Mouse (Mus musculus): ENCODE measurements around the gene Abraxas1. TPM values are rescaled to one million over a fixed set of nuclear protein-coding genes. Genes with fewer than 3 reads are reported as not detected.

Gene Abraxas1
- polyA plus RNA-seq, 1 experiment from 2014 or later: 33.0 TPM

- WGBS: 76% methylated on average over 3 of the region's 3 CpGs
Observed at GRCm38 (mm10) chr5:100832680-100833079, 11.9 kb upstream of the Abraxas1 start.

GRCm38 (mm10) chr5:100828701-100829100, 7.9 kb upstream of the Abraxas1 start:
- no peak for ATAC-seq (ENCODE audit: low read depth)
- H3K4me1 ChIP-seq (replicated peaks; ENCODE audit: control insufficient read depth, insufficient read depth, low read length): no peaks in the 10 kb centered on the region
- no peak overlapping the region for H3K9ac ChIP-seq (ENCODE audit: low read length)
- no peaks in the 10 kb centered on the region for H3K27me3 ChIP-seq (ENCODE audit: control insufficient read depth, insufficient read depth, low read depth, low read length)
- 81% methylated on average over 3 of the region's 3 CpGs for WGBS
- no peak overlapping the region for H3K4me3 ChIP-seq (ENCODE audit: low read length)
- no peaks in the 10 kb centered on the region for H3K36me3 ChIP-seq (ENCODE audit: control insufficient read depth, insufficient read depth, low read length)
- no peaks in the 10 kb centered on the region for H3K9me3 ChIP-seq (ENCODE audit: control insufficient read depth, low read length)
- H3K27ac ChIP-seq (ENCODE audit: low read length): no peak overlapping the region
- H3K4me2 ChIP-seq (ENCODE audit: low read depth, low read length): no peak overlapping the region

More at GRCm38 (mm10) chr5:100832680-100833079, 11.9 kb upstream of the Abraxas1 start:
- Histone ChIP-seq H3K36me3 (ENCODE audit: control insufficient read depth, insufficient read depth, low read length) (no peaks in the 10 kb centered on the region), H3K4me3 (ENCODE audit: low read length) (no peak overlapping the region), H3K27ac (ENCODE audit: low read length) (no peak overlapping the region), H3K4me1 (replicated peaks; ENCODE audit: control insufficient read depth, insufficient read depth, low read length) (no peaks in the 10 kb centered on the region), H3K4me2 (ENCODE audit: low read depth, low read length) (no peak overlapping the region), H3K9me3 (ENCODE audit: control insufficient read depth, low read length) (no peaks in the 10 kb centered on the region), H3K27me3 (ENCODE audit: control insufficient read depth, insufficient read depth, low read depth, low read length) (no peaks in the 10 kb centered on the region), H3K9ac (ENCODE audit: low read length) (no peak overlapping the region)
- ATAC-seq (ENCODE audit: low read depth): no peak

- ATAC-seq (ENCODE audit: low read depth): no peak
- Histone ChIP-seq H3K4me2 (ENCODE audit: low read depth, low read length) (no peak overlapping the region), H3K4me1 (replicated peaks; ENCODE audit: control insufficient read depth, insufficient read depth, low read length) (no peaks in the 10 kb centered on the region), H3K9me3 (ENCODE audit: control insufficient read depth, low read length) (no peaks in the 10 kb centered on the region), H3K27me3 (ENCODE audit: control insufficient read depth, insufficient read depth, low read depth, low read length) (no peaks in the 10 kb centered on the region), H3K27ac (ENCODE audit: low read length) (no peak overlapping the region), H3K4me3 (ENCODE audit: low read length) (no peak overlapping the region), H3K9ac (ENCODE audit: low read length) (no peak overlapping the region), H3K36me3 (ENCODE audit: control insufficient read depth, insufficient read depth, low read length) (no peaks in the 10 kb centered on the region)
- WGBS: 61% methylated on average over 7 of the region's 7 CpGs
Observed at GRCm38 (mm10) chr5:100826531-100826930, 5.8 kb upstream of the Abraxas1 start.

- Histone ChIP-seq H3K9me3 (ENCODE audit: control insufficient read depth, low read length) (no peaks in the 10 kb centered on the region), H3K36me3 (ENCODE audit: control insufficient read depth, insufficient read depth, low read length) (no peaks in the 10 kb centered on the region), H3K4me1 (replicated peaks; ENCODE audit: control insufficient read depth, insufficient read depth, low read length) (no peaks in the 10 kb centered on the region), H3K4me2 (ENCODE audit: low read depth, low read length) (no peak overlapping the region), H3K27ac (ENCODE audit: low read length) (no peak overlapping the region), H3K27me3 (ENCODE audit: control insufficient read depth, insufficient read depth, low read depth, low read length) (no peaks in the 10 kb centered on the region), H3K9ac (ENCODE audit: low read length) (no peak overlapping the region), H3K4me3 (ENCODE audit: low read length) (no peak overlapping the region)
- WGBS: 15% methylated on average over 2 of the region's 2 CpGs
- no peak for ATAC-seq (ENCODE audit: low read depth)
Observed at GRCm38 (mm10) chr5:100825975-100826374, 5.2 kb upstream of the Abraxas1 start.

GRCm38 (mm10) chr5:100822826-100823225, 2.1 kb upstream of the Abraxas1 start:
- Histone ChIP-seq H3K27ac (ENCODE audit: low read length) (no peak overlapping the region), H3K4me2 (ENCODE audit: low read depth, low read length) (no peak overlapping the region), H3K27me3 (ENCODE audit: control insufficient read depth, insufficient read depth, low read depth, low read length) (no peaks in the 10 kb centered on the region), H3K4me1 (replicated peaks; ENCODE audit: control insufficient read depth, insufficient read depth, low read length) (0 out of 2 replicates have a peak, but pooled peaks cover 2% of the 10 kb centered on the region), H3K4me3 (ENCODE audit: low read length) (no peak overlapping the region), H3K36me3 (ENCODE audit: control insufficient read depth, insufficient read depth, low read length) (no peaks in the 10 kb centered on the region), H3K9ac (ENCODE audit: low read length) (no peak overlapping the region), H3K9me3 (ENCODE audit: control insufficient read depth, low read length) (no peaks in the 10 kb centered on the region)
- WGBS: 66% methylated on average over 7 of the region's 7 CpGs
- ATAC-seq (ENCODE audit: low read depth): no peak

GRCm38 (mm10) chr5:100821375-100821774, 610 bp upstream of the Abraxas1 start:
- Histone ChIP-seq H3K4me3 (ENCODE audit: low read length) (peak overlapping the region; percentile 83; the same call in 1 of the 2 replicates), H3K9me3 (ENCODE audit: control insufficient read depth, low read length) (no peaks in the 10 kb centered on the region), H3K9ac (ENCODE audit: low read length) (no peak overlapping the region), H3K36me3 (ENCODE audit: control insufficient read depth, insufficient read depth, low read length) (no peaks in the 10 kb centered on the region), H3K27me3 (ENCODE audit: control insufficient read depth, insufficient read depth, low read depth, low read length) (no peaks in the 10 kb centered on the region), H3K27ac (ENCODE audit: low read length) (no peak overlapping the region), H3K4me2 (ENCODE audit: low read depth, low read length) (peak overlapping the region; percentile 77), H3K4me1 (replicated peaks; ENCODE audit: control insufficient read depth, insufficient read depth, low read length) (0 out of 2 replicates have a peak, but pooled peaks cover 2% of the 10 kb centered on the region)
- WGBS: 72% methylated on average over 8 of the region's 8 CpGs
- peak; percentile 21; the same call in 1 of the 2 replicates for ATAC-seq (ENCODE audit: low read depth)

GRCm38 (mm10) chr5:100819568-100820480, 941 bp downstream of the Abraxas1 start:
- Histone ChIP-seq H3K4me1 (replicated peaks; ENCODE audit: control insufficient read depth, insufficient read depth, low read length) (0 out of 2 replicates have a peak, but pooled peaks cover 2% of the 10 kb centered on the region), H3K9ac (ENCODE audit: low read length) (peak overlapping the region; percentile 98), H3K4me3 (ENCODE audit: low read length) (peak overlapping the region; percentile 83), H3K27me3 (ENCODE audit: control insufficient read depth, insufficient read depth, low read depth, low read length) (no peaks in the 10 kb centered on the region), H3K9me3 (ENCODE audit: control insufficient read depth, low read length) (no peaks in the 10 kb centered on the region), H3K27ac (ENCODE audit: low read length) (no peak overlapping the region), H3K4me2 (ENCODE audit: low read depth, low read length) (peak overlapping the region; percentile 77), H3K36me3 (ENCODE audit: control insufficient read depth, insufficient read depth, low read length) (no peaks in the 10 kb centered on the region; the same call in 1 of the 2 replicates)
- ATAC-seq (ENCODE audit: low read depth): no peak
- WGBS: 22% methylated on average over 16 of the region's 16 CpGs

GRCm38 (mm10) chr5:100818341-100818740, 2.4 kb downstream of the Abraxas1 start:
- Histone ChIP-seq H3K27me3 (ENCODE audit: control insufficient read depth, insufficient read depth, low read depth, low read length) (no peaks in the 10 kb centered on the region), H3K4me1 (replicated peaks; ENCODE audit: control insufficient read depth, insufficient read depth, low read length) (0 out of 2 replicates have a peak, but pooled peaks cover 2% of the 10 kb centered on the region), H3K4me3 (ENCODE audit: low read length) (no peak overlapping the region), H3K9ac (ENCODE audit: low read length) (no peak overlapping the region), H3K4me2 (ENCODE audit: low read depth, low read length) (no peak overlapping the region), H3K9me3 (ENCODE audit: control insufficient read depth, low read length) (no peaks in the 10 kb centered on the region), H3K36me3 (ENCODE audit: control insufficient read depth, insufficient read depth, low read length) (peaks cover 4% of the 10 kb centered on the region; the same call in 1 of the 2 replicates), H3K27ac (ENCODE audit: low read length) (no peak overlapping the region)
- 57% methylated on average over 4 of the region's 4 CpGs for WGBS
- no peak for ATAC-seq (ENCODE audit: low read depth)

GRCm38 (mm10) chr5:100798165-100798860, 22.5 kb downstream of the Abraxas1 start, which contains the start of the genes Helq and Mrps18c:
Helq (minus strand) TSS chr5:100798598.
Mrps18c (plus strand) TSS chr5:100798627.
- no peaks in the 10 kb centered on the region; the same call in none of the 2 replicates for H3K4me1 ChIP-seq (replicated peaks; ENCODE audit: control insufficient read depth, insufficient read depth, low read length)
- peak; percentile 97 for ATAC-seq (ENCODE audit: low read depth)
- H3K9ac ChIP-seq (ENCODE audit: low read length): peak within 1 kb of the TSS; percentile 78
- peaks cover 4% of the 10 kb centered on the region; the same call in 1 of the 2 replicates for H3K36me3 ChIP-seq (ENCODE audit: control insufficient read depth, insufficient read depth, low read length)
- WGBS: under 1% methylated on average over 67 of the region's 67 CpGs
- H3K9me3 ChIP-seq (ENCODE audit: control insufficient read depth, low read length): no peaks in the 10 kb centered on the region
- no peak within 1 kb of the TSS for H3K27ac ChIP-seq (ENCODE audit: low read length)
- H3K4me3 ChIP-seq (ENCODE audit: low read length): peak within 1 kb of the TSS; percentile 88
- peak within 1 kb of the TSS; percentile 87 for H3K4me2 ChIP-seq (ENCODE audit: low read depth, low read length)
- no peaks in the 10 kb centered on the region for H3K27me3 ChIP-seq (ENCODE audit: control insufficient read depth, insufficient read depth, low read depth, low read length)
